Mouse (Mus musculus) small intestine, adult 10 weeks (tissue): ENCODE results near the gene Ankrd26. TPM values are rescaled to one million over a fixed set of nuclear protein-coding genes. Genes with fewer than 3 reads are reported as not detected.

Source experiments
- polyA plus RNA-seq: library from polyadenylated mRNA; stranded (reverse); fragments of 350-450 nt; fragmentation: Illumina TruSeq; extraction: RNeasy Lipid Tissue Mini Kit (QIAGEN cat#74804); gene quantifications from one replicate; pipeline ENCODE4 v1.2.3, GENCODE M21; 2014; ENCODE audit warnings: low replicate concordance

Ankrd26 gene
- 3.4 TPM for polyA plus RNA-seq

DNA sequence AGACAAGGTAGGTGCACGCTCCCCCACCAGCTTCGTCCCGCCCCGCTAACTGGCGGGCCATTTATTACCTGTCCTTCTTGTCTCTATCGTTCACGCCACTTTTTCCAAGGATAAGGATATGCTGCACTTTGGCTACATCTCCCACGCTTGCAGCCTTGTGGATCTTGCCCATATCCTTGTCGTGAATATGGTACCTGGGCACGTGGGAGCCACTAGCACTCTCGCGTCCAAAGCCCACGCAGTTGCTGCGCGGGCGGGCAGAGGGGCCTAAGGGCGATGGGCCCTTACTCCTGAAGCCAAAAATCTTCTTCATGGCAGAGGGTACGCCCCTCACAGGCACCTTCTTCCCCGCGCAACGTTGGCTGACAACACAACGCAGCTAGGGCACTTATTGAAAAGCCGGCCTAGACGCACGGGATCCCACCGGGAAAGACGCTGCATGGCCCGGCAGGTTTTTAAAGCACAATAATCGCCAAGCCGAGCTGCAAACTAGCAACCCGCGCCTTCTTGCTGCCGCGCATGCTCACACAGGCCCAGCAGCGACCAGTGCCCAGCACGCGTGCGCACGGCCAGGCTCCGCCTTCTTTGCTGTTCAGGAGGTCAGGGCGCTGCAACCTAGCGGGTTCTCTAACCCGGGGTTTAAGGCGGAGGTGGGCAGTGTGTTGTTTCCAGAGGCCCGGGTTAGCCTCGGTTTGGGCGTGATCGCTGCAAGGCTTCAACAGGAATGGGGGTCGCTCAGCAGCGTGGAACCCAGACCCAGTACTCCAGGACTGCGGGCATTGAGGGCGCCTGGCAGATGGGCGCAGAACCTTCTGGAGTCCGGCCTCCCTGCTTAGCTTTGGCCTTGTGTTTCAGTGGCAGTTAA, at the start of gene Ankrd26:
TSS of gene Ankrd26 (minus strand) at position 482 of the 865 bp plus-strand sequence.

DNA sequence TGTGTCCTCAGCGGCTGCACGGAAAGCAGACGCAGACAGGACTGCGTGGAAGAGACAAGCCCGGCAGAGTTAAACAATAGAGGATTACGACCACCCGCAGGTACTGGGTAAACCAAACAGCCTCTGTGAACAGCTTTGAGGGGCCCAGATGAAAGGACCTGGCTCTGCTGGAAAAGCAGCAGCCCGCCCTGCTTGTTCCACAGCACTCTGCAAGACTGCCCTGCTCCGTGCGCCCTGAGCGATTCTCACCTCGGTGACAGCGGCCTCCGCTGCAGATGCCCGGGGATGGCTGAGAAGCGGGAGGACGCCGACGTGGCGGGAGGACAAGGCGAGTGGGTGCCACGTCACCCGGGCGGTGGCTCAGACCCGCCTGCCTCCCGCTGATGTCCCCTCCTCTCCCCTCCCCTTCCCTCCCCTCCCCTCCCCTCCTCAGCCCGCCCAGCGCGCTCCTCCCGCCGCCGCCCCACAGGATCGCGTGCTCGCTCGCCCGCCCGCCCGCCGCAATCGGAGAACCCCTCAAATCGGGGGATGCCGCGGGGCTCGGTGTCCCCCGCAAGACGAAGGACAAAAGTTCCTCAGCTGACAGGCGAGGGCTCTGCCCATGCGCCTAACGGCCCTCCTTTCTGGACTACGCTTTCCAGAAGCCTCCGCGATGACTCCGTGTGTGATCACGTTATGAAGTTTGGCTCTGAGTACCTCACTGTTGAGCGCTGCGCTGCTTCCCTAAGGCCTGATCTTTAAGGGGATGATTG, 82.9 kb downstream of the Ankrd26 start, which contains the start of gene Zfp9:
TSS of gene Zfp9 (minus strand) at position 364 of the 752 bp plus-strand sequence.

DNA sequence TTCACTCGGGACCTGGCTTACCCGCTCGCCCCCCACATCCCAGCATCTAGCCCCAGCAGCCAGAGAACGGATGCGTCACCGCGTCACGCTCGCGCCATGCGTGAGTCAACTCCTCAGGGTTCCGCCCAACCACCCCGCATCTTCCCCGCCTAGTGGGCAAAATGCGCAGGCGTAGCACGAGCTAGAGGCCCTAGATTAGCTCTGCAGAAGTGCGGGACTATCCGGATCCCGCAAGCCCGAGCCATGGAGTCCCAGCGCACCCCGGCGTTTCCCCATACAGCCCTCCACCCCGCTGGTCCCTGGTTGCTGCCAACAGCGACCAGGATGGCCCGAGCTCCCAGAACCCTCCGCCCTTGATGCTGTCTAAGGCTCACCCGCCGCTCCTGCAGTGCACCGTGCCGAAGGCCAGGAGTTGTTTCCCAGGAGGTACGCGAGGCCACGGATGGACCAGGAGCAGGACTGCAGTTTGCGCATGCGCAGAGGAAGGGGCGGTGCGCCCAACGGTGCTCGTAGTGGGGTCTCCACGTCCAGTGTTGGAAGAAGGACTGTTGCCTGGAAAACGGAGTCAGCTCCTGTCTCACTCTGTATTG, 106.9 kb downstream of the Ankrd26 start, which contains the start of gene Zfp248:
TSS of gene Zfp248 (minus strand) at position 487 of the 590 bp plus-strand sequence.

Other genes with a start within 250 kb of the Ankrd26 start
- 14.3 TPM for gene Bms1, start 142.8 kb downstream of the Ankrd26 start, polyA plus RNA-seq
- 1.1 TPM for gene Zfp248, start 106.7 kb downstream of the Ankrd26 start, polyA plus RNA-seq
- 4.3 TPM for gene Zfp9, start 82.9 kb downstream of the Ankrd26 start, polyA plus RNA-seq